Mouse (Mus musculus): ENCODE data around the gene Atp5b.
"Not testable (repeated sequence)": the region's sequence is repeated elsewhere in the genome, so short reads cannot be mapped to it uniquely, and the experiment has no call there.

Atp5b gene

GRCm38 (mm10) chr10:128069201-128069600 lies 13.9 kb upstream of the Atp5b start:
- DNase-seq (ENCODE audit: low spot score) = no peak

GRCm38 (mm10) chr10:128070432-128070831 lies 12.6 kb upstream of the Atp5b start:
- DNase-seq (ENCODE audit: low spot score) = not testable (repeated sequence)

GRCm38 (mm10) chr10:128078269-128078668 lies 4.8 kb upstream of the Atp5b start:
- not testable (repeated sequence) for DNase-seq (ENCODE audit: low spot score)

DNA sequence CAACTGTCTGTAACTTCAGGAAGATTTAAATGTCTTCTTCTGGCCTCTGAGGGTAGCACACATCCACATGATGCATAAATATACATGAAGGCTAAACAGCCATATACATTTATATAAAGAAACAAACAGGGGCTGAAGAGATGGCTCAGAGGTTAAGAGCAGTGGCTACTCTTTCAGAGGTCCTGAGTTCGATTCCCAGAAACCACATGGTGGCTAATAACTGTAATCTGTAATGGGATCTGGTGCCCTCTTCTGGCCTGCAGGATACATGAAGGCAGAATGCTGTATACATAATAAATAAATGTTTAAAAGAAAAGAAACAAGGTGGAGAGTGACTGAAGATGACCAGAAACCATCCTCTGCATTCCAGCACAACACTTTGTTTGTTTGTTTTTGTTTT lies 2.6 kb upstream of the Atp5b start:
- no peak for DNase-seq (ENCODE audit: low spot score)

GRCm38 (mm10) chr10:128081807-128082476 lies 1.1 kb upstream of the Atp5b start:
- no peak for DNase-seq (ENCODE audit: low spot score)

GRCm38 (mm10) chr10:128082477-128082808 lies 630 bp upstream of the Atp5b start:
- DNase-seq (ENCODE audit: low spot score) = no peak

- no peak for DNase-seq (ENCODE audit: low spot score)
These were observed 615 bp downstream of the Atp5b start for GRCm38 (mm10) chr10:128083688-128084087.

DNA sequence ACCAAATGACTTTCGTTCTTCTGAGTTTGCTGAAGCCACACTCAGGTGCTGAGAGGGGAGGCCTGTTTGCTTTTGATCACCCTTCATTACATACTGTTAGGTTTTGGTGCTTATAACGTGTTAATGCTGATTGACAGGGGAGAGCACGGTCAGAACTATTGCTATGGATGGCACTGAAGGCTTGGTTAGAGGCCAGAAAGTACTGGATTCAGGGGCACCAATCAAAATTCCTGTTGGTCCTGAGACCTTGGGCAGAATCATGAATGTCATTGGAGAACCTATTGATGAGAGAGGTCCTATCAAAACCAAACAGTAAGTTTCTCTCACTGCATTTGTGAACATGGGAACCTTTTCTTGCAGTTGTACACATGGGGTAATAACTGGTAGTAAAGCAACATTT lies 1.1 kb downstream of the Atp5b start:
- no peak for DNase-seq (ENCODE audit: low spot score)

DNA sequence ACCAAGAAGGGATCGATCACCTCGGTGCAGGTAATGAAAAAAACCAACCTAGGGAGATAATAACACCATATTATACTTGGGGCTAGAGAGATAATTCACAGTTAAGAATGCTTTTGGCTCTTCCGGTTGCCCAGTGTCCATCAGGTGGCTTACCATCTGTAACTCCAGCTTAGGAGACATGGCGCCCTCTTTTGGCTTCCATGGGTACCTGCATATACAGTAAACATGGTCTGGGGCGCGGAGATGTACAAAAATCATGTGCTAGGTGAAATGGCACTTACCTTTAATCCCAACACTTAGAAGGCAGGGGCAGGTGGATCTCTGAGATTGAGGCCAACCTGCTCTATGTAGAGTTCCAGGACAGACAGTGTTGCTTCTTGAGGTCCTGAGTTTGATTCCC lies 3.3 kb downstream of the Atp5b start:
- DNase-seq (ENCODE audit: low spot score) = no peak

DNA sequence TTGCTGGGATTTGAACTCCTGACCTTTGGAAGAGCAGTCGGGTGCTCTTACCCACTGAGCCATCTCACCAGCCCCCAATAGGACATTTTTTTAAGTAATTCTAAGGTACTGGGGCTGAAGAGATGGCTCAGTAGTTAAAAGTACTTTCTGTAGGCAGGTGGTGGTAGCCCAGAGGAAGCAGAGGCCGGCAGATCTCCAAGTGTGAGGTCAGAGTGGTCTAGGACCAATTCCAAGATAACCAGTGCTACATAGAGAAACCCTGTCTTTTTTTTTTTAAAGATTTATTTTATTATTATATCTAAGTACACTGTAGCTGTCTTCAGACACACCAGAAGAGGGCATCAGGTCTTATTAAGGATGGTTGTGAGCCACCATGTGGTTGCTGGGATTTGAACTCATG lies 4.1 kb downstream of the Atp5b start:
- DNase-seq (ENCODE audit: low spot score) = not testable (repeated sequence)

DNA sequence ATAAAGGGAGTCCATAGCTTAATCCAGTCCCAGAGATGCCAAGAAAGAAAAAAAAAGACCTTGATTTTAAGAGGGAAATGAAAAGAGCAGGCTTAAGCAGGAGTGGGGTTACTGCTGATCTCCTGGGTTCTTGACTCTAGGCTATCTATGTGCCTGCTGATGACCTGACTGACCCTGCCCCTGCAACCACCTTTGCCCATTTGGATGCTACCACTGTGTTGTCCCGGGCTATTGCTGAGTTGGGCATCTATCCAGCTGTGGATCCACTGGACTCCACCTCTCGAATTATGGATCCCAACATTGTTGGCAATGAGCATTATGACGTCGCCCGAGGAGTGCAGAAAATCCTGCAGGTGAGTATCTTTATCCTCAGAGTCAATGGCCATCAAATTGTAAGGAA lies 5.1 kb downstream of the Atp5b start:
- no peak for DNase-seq (ENCODE audit: low spot score)

DNA sequence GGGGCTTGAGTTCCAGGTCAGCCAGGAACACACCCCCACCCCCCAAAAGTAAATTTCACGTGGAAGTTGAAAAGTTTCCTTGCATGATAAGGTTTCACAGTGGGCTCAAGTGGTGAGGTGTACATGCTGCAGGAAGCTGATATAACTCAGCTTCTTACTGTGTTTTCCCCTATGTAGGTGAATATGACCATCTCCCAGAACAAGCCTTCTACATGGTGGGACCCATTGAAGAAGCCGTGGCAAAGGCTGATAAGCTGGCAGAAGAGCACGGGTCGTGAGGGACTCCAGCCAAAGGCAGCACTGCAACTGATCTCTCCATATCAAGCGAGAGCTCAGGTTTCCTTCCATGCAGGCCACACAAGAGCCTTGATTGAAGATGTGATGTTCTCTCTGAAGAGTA lies 6.8 kb downstream of the Atp5b start:
- DNase-seq (ENCODE audit: low spot score) = no peak

DNA sequence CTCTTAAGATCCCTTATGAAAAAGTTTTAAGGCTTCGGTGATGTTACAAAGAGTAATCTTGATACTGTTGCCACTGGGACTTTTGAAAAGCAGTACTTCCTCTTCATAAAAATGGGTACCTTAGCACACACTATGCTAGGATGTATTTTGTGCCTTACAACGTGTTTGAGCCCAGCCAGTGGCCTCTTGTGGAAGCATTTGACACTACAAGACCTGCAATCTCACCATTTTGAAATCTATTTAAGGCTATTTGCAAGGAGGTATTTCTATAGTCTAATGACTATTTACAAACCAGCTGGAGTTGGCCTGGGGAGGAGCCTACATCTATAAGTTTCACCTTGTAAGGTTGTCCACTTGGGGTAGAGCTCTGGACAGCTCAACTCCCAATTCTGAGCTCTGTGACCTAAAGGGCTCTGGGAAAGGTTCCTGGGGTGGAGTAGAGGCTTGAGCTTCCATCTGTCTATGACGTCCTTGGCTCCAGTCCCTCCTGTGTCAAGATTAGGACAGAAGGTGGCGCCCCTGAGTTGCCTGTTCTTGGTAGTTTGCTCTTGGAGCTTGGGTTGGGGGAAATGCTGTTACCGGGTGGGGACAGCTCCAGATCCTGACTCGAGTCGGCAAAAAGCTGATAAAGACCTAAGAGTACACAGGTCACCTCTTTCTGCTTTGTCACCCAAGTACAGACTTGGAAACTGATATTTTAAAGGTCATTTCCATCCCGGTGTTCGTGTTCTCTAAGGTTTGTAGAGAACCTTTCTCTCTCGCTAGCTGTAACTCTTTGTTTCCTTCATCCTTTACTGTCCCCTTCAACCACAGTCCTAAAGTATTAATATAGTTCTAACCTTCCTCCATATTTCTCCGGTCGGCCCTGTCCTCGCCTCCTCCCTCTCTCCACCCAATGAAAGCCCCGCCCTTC lies 7.8 kb downstream of the Atp5b start:
- peak; percentile 91 for DNase-seq (ENCODE audit: low spot score)

DNA sequence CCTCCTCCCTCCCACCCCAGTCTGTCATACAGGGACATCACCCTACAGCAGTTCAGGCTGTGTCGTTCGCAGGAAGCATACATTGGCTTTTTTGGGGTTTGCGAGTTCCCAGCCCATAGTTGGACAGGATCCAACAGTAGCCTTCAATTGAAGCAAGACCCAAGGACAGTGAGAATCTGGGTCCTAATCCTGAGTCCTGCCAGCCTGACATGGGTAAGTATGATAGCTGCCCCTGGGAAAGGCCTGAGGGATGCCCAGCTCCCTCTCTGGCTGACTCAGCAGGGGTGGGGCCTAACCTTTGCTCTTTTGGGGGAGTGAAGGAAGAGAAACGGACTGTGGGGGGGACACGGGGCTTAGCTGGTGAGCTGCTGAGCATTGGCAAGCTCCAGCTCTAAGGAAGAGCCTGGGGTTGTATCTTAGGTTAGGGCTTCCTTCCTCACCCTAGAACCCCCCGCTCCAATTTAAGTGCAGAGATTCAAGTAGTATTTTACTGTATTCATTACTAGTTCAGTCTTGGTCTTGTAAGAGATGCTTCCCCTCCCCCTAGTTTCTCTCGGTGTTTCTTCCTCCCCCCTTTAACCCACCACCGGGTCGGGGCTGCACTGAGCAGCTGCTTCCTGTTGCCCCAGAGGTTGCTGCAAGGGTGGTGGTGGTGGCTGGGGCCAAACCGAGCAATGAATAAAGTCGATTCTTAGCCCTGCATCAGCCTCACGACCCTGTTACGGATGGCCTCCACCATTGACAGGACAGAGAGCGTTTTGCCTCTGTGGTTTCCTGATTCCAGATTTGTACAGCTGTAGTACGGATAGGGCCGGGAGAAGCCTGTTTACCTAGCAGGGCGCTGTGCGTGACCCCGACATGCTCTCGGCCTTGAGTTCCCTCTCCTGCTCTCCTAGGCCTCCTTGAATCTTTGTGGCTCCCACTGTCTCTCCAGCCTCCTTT lies 8.8 kb downstream of the Atp5b start, which contains the start of gene Baz2a:
Gene Baz2a (plus strand): TSS at position 14 of the 942 bp plus-strand sequence.
- DNase-seq (ENCODE audit: low spot score) = peak; percentile 90

DNA sequence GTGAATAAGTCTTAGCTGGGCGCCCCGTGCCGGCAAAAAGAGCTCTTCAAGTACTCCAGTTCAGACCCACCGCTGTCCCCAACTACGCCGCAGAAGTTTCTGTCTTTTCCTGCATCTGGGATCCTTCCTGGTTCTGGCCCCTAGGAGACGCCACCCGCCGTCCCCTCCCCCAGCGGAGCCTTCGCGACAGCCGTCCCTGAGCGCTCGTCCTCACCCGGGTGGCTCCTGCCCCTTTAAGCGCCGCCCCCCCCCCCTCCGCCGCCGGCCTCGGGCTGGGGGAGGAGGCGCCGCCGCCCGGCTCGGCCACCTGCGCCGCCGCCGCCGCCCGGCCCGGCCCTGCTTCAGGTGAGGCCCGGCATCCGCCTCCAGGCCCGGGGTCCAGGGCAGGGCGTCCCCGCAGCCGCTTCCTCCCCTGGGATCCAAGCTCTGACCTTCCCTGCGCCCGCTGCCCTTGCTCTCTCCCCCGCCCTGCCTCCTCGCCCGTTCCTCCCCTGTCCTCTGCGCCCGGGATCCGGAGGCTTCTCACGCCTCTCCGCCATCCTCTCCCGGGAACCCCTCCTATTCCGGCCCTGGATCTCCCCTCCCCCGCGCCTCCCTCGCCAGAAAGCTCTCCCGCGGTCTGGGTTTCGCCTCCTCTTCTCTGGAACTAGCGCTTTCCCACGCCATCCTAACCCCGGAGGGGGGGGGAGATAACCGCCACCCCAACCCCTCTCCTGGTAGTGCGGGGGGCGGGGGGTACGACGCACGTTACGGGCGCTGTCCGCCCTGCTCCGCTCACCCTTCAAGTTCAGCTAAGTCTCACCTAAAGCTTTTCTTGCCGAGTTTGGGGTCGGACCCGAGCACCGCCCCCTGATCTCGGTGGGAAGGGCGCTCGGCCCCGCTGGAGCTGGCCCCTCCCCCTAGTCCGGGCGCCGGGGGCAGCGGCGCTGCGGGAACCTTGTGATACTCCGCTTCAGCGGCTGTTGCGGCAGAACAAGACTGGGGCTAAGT lies 9.7 kb downstream of the Atp5b start:
- peak; percentile 91 for DNase-seq (ENCODE audit: low spot score)

DNA sequence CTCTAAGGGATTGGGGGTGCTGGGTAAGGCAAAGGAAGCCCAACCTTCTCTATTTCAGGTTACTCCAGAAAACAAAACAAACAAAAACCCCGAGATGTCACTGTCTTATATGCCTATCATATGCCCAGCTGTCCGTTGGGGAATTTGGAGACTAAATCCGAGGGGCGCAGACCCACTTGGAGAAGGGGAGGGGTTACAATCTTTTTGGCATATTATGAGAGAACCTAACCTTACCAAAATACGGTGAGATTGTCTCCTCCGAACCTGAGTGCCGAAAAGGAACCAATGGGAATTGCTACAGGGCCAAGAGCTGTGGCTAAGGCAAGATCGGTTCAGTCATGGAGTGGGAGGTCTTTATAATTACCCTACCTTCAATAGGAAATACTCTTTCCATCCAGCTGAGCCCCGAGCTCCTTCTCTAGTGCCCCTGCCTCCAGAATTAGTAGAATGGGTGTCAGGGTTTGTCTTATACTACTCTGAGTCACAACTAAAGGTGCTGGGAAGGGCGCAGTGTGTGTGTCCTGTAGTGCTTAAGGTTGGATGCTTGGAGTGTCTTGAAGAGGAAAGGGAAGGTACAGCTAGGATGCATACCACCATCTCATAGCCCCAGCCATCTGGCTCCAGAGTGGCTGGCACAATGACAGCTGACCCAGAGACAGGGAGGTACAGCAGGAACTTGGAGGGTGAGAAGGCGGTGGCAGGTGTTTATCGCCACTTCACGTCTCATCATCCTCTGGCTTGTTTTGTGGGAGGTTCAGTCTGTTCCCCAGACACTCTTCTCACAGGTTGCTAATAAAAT lies 10.6 kb downstream of the Atp5b start:
- DNase-seq (ENCODE audit: low spot score) = no peak

DNA sequence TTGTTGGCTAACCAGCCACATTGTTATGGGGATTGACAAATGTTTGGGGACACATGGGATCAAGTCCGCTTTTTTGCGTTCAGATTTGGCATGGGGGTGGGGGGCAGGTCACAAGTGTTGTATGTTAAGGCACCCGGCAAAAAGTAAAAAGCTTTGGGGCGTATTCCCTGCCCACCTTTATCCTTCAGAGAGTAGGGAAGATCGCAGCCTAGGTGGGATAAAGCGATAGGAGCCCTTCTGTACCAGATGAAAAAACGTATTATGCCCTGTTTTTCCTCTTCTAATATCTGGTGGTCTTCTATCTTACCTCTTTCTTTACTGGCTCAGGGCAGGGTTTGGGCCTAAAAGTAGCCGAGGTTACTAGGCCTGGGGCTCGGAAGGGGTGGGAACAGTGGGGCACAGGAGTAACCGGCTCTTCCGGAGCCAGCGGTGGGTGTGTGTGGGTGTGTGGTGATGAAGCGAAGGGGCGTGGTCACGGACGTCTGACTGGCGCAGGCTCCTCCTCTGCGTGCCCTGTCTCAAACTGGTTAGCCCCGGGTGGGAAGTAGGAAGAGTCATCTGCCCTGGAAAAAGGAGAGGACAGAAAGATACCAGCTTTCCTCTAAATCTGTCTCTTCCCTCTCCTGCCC lies 11.4 kb downstream of the Atp5b start:
- DNase-seq (ENCODE audit: low spot score) = peak; percentile 91

DNA sequence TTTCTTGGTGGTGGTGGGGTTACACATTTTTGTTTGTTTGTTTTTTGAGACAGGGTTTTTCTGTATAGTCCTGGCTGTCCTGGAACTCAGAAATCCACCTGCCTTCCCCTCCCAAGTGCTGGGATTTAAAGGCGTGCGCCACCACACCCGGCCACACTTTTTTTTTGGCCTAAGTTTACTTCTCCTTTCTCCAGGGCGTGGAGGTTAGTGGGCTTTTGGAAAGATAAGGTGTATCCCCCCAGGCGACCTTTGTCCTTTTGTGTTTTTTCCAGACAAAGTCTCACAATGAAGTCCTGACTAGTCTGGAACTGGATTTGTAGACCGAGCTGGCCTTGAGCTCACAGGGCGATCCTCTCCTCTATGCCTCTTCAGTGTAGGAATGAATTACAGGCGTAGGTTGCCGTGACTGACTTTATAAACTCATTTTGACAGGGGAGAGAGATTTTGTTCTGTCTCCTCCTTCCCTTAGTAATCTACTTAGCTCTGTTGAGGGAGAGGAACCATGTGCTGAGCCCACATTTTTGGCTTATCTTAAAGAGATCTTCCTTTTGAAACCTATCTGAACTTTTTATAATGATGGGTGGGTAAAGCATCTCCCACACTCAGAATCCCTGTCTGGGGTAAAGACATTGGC lies 12.0 kb downstream of the Atp5b start:
- peak; percentile 50 for DNase-seq (ENCODE audit: low spot score)

DNA sequence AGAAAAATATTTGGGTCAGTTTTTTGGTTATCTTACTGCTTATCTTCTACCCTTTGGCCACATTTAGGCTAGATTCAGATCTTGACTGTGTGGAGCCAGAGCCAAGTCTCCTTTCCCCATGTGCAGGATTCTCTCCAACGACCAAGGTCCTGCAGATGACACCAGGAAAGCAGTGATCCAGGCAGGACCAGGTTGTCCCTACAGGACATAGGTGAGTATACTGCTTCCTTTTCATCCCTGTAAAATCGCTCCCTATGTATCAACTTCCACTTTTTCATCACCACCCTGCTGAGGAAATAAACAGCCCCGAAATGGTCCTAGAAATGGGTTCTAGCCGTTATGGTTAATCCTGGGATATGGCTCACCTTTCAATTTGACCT lies 13.2 kb downstream of the Atp5b start:
- DNase-seq (ENCODE audit: low spot score) = no peak

Data from yolk sac, embryonic 10.5 days (tissue).